Mouse (Mus musculus) thymus, postnatal 4 days (tissue): Measurements from ENCODE around the gene Blvra.
"Not testable (repeated sequence)": the region's sequence is repeated elsewhere in the genome, so short reads cannot be mapped to it uniquely, and the experiment has no call there.

Experiments used
- DNase-seq: peaks from one replicate; pipeline ENCODE4 v3.0.0; 2021

Gene Blvra

GRCm38 (mm10) chr2:127070435-127070841, at the start of gene Blvra:
Gene Blvra (plus strand): TSS chr2:127070665.
- peak; percentile 89 for DNase-seq

GRCm38 (mm10) chr2:127035006-127035605, 35.4 kb upstream of the Blvra start:
- no peak for DNase-seq

DNA sequence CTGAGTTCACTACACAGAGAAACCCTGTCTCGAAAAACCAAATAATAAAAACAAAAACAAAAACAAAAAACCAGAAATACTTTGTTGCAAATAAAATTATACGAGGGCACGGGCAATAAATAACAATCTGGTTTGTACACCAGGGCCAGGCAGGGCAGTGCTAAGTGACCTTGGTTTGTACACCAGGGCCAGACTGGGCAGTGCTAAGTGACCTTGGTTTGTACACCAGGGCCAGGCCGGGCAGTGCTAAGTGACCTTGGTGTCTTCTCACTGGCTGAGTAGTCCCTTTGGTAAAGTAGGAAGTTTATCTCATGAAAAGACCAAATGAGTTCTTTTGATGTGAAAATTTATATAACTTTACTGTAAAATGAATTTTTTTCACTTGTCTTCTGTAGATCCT, 33.2 kb upstream of the Blvra start:
- no peak for DNase-seq

- DNase-seq, result no peak
Measured at GRCm38 (mm10) chr2:127061471-127061870, 9.0 kb upstream of the Blvra start.

GRCm38 (mm10) chr2:127068806-127069205, 1.7 kb upstream of the Blvra start:
- no peak for DNase-seq

DNA sequence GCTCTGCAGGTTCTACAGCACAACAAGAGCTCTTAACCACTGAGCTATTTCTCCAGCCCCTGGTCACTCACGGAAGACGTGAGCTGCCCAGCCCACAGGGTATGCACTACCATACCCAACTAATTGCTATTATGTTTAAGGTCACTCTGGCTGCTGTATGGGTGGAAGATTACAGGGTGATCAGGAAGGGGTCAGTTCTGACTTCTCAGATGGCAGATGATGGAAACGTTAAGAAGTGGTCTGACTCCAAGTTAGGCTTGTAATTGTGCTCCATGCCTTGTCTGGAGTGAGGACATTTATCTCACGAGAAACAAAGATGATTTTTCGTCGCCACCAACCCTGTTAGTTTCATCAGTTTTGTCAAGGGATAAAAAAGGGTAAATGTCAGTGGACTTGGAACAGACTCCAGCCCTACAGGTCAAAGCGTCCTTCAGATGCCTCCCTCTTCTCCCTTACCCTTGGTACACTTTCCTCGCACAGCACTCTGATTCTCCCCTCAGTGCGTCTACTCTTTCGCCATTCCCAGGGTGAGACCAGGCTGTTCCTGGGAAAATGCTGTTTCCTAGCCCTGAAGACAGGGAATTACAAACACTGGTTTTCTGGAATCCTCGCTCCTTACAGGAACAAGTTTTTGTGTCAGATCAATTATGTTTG, 557 bp upstream of the Blvra start:
- peak; percentile 12 for DNase-seq

GRCm38 (mm10) chr2:127070879-127071278, 414 bp downstream of the Blvra start:
- no peak for DNase-seq

GRCm38 (mm10) chr2:127074116-127074515, 3.7 kb downstream of the Blvra start:
- DNase-seq, result no peak

GRCm38 (mm10) chr2:127077611-127078010, 7.1 kb downstream of the Blvra start:
- DNase-seq, result no peak

DNA sequence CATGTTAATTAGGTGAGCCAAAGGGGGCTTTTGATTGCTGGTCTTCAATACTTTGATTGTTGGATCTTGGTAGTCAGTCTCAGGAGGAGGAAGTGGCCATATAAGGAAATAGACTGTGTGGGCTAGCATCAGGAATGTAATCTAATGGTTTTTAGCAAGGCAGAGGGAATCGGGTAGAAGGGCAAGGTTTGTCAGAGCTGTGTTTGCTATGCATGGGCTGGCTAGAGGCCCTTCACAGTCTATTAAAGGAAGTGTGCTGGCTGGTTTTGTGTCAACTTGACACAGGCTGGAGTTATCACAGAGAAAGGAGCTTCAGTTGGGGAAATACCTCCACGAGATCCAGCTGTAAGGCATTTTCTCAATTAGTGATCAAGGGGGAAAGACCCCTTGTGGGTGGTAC, 8.6 kb downstream of the Blvra start:
- not testable (repeated sequence) for DNase-seq

DNA sequence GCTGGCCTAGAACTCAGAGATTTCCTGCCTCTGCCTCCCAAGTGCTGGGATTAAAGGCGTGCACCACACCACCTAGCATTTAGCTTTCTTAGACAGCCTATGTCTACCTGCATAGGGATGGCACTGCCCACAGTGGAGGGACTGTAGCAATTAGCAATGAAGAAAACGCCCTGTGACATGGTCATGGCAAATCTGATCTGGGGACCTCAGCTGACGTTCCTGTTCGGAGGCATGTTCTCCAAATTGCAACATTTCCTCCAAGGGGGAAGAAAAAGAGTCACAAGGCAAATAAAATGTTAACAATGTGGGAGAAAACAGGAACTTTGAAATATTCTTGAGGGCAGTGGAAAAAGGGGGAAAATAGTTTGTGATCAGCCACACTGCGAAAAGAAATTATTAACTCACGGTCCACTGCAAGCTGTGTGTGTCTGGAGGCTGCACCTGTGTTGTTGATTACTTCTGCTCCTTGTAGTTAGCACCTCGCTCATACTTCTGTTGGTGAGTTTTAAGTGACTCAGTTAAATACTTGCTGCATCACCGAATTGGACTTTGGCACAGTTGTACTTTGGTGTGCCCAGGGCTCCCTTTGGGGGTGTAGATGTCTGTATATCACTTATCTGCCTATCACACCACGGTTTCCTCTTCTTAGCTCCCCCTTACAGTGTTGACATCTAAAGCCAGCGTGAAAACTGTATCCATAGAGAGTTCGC, 9.6 kb downstream of the Blvra start:
- no peak for DNase-seq

DNA sequence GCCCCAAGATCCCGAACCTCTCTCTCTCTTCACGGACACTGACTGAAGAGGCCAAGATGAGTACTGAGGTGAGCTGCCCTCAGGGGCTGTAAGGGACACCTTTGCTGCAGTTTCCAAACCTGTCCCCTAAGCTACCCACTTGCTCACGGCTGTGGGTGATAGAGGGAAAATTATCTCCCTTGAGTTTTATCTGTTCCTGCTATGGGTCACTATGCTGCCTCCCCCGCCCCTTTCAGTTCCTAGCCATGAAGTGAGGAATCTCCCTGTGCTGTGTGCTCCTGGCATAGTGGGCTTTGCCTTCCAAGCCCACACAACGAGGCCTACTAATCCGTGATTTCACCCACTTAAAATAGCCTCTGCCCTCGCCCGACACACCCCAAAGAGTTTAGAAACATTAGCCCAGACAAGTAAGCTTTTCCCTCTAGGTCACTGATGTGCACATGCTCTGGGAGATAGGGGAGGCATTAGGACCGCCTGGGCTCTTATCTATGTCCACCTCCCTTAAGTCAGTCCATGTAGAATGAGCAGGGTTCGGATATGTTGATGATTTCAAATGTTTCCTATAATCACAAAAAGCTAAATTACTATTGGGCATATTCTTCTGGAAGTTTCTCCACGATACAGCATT, 10.2 kb downstream of the Blvra start:
- DNase-seq, result no peak

GRCm38 (mm10) chr2:127086235-127086634, 15.8 kb downstream of the Blvra start:
- peak; percentile 28 for DNase-seq

DNA sequence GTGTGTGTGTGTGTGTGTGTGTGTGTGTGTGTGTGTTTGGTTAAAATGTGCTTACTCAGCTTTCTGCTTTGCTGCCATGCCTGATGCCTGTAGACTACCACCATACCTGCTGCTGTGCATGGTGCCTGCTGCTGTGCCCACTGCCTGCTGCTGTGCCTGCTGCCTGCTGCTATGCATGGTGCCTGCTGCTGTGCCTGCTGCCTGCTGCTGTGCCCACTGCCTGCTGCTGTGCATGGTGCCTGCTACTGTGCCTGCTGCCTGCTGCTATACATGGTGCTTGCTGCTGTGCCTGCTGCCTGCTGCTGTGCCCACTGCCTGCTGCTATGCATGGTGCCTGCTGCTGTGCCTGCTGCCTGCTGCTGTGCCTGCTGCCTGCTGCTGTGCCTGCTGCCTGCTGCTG, 19.7 kb downstream of the Blvra start:
- not testable (repeated sequence) for DNase-seq

DNA sequence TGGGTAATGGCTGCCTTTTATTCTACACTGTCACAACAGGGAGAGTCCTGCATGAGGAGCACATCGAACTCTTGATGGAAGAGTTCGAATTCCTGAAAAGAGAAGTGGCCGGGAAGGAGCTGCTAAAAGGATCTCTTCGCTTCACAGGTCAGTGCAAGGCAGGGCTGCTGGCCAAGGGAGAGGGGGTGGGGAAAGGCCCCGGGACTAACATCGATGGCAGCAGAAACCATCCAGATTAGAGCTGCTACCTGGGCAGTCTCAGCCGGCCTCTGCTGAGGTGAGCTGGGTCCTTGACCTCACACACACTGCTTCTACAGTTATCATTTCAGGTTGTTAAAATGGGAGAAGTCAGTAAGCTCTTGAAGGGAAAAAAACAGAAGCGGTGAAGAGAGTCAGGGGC, 21.5 kb downstream of the Blvra start:
- DNase-seq, result no peak

GRCm38 (mm10) chr2:127108986-127109385, 38.5 kb downstream of the Blvra start:
- no peak for DNase-seq

- DNase-seq, result no peak
Measured at GRCm38 (mm10) chr2:127121591-127122235, 51.2 kb downstream of the Blvra start.

DNA sequence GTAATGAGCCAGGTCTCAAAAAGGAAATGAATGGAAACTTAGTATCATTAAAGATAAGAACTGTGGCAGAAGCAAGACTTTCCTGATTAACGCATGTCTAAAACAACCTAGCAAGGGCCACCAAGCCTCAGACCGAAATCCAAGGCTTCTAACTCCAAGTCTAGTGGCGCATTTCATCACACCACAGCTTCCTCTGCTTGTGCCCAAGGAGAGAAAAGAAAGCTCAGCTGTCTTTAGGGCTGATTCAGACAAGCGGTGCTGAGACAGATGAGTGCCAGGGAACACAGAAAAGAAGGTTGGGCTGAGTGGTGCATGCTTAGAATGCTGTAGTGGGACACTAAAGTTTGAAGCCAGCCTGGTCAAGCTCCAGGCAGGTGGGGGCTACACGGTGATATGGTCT, 58.5 kb downstream of the Blvra start:
- DNase-seq, result no peak

DNA sequence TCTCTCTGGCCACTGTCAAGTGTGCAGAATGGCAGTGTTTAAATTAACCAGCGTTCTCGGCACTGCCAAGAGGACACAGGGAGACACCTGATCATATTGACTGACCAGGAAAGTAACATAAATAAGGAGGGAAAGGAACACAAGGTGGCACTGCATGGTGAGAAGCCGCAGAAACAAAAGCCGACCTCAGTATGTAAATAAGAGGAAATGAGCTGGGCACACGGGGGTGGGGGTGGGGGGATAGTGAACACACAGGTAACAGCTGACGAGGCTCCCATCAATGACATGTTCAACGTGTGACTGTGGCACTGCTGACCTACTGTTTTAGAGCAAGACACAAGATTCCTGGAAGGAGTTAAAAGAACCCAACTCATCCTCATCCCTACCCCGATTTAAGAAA, 60.9 kb downstream of the Blvra start:
- no peak for DNase-seq

DNA sequence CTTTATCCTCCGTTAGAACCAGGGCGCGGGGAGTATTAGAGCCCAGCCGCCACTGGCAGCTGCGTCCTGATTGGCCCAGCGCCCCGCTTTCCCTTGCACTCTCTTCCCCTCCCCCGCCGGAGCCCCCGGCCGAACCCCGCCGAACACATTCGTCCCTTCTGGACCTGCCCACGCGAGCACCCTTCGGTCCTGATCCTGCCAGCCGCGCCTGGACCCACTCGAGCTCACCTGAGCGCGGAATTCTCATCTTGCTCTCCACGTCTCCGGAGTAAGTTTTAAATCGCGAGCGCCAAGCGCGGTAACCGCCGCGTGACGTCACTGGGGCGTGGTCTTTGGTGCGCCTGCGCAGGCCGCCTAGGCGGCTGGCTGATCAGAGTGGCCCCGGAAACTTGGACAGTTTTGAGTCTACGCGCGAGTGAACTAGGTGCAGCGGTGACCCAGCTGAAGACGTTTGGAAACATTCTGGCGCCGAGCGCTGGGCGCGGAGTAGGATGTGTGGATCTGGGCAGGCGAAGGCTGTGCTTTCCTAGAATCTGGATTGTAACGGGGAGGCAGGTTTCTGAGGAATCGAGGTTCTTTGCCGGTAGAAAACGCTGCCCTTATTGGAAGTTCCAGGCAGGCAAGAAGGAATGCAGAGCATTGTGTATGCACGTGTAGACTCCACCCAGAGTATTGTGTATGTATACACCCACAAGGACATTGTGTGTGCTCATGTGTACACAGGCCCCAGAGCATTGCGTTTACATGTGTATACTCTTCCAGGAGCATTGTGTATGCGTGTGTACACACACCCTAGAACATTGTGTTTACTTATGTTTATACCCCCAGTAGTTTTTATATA, 63.4 kb downstream of the Blvra start, which contains the start of gene Ncaph:
Gene Ncaph, minus strand, starts transcription at position 334 of the 841 bp plus-strand sequence.
- peak; percentile 99 for DNase-seq

DNA sequence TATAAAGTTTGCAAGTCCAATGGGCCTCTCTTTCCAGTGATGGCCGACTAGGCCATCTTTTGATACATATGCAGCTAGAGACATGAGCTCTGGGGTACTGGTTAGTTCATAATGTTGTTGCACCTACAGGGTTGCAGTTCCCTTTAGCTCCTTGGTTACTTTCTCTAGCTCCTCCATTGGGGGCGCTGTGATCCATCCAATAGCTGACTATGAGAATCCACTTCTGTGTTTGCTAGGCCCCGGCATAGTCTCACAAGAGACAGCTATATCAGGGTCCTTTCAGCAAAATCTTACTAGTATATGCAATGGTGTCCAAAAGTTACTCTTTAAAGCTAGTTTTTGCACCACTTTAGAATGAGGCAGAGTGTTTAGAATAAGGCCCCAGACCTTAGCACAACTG, 64.8 kb downstream of the Blvra start:
- DNase-seq, result not testable (repeated sequence)

DNA sequence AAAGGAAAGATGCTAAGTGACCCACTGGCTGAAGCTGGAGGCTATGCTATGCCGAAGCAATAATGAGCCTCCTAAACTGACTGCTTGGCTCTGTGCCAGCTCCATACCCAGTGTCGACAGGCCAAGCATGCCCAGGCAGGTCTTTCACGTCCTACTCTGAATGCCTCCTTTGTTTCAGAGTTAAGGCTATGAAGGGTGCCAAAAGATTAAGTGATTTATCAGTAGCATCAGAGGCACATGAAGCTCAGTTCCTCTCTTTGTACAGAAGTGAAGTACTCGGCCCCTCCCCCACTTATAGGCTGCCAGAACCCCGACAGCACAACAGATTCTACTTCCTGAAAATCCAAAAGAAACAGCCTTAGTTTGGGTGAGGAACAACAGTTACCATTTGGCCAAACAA, 66.5 kb downstream of the Blvra start:
- DNase-seq, result peak; percentile 30
